Mouse (Mus musculus) testis, adult 2 months (tissue): ENCODE measurements around the gene Jak1. TPM values are rescaled to one million over a fixed set of nuclear protein-coding genes. Genes with fewer than 3 reads are reported as not detected.
A peak's percentile ranks its signal among the peaks of the same experiment; 100 is the strongest.

Experiments used
- H3K27ac ChIP-seq: fragments of 200-500 bp; 2 replicates; pipeline ENCODE4 v1.5.1; 2012; ENCODE audit warnings: low read depth, low read length; ENCODE audit not compliant: control insufficient read depth, insufficient read depth
- H3K27me3 ChIP-seq: fragments of 200-500 bp; 2 replicates; pipeline ENCODE4 v1.6.1; 2012; ENCODE audit warnings: mild to moderate bottlenecking, low read length, moderate library complexity; ENCODE audit not compliant: control insufficient read depth, insufficient read depth
- H3K36me3 ChIP-seq: fragments of 200-500 bp; 2 replicates; pipeline ENCODE4 v1.6.1; 2012; ENCODE audit warnings: mild to moderate bottlenecking, low read length; ENCODE audit not compliant: control insufficient read depth, insufficient read depth
- H3K4me1 ChIP-seq: fragments of 200-500 bp; 2 replicates; pipeline ENCODE4 v1.6.1; 2012; ENCODE audit warnings: low read length; ENCODE audit not compliant: control insufficient read depth, insufficient read depth
- H3K4me3 ChIP-seq: fragments of 200-500 bp; 2 replicates; pipeline ENCODE4 v1.5.1; 2012; ENCODE audit warnings: low read depth, mild to moderate bottlenecking, low read length, moderate library complexity, mixed read lengths; ENCODE audit not compliant: control insufficient read depth
- CTCF ChIP-seq: fragments of 200-500 bp; IDR thresholded peaks from 2 replicates; pipeline ENCODE4 v1.5.1; 2012; ENCODE audit warnings: low read depth, mild to moderate bottlenecking, inconsistent platforms, low read length, moderate library complexity; ENCODE audit not compliant: control insufficient read depth, insufficient read depth, insufficient replicate concordance
- POLR2A ChIP-seq: fragments of 200-500 bp; IDR thresholded peaks from 2 replicates; pipeline ENCODE4 v1.6.1; 2012; ENCODE audit warnings: low read depth, mild to moderate bottlenecking, inconsistent platforms, low read length, moderate library complexity; ENCODE audit not compliant: control insufficient read depth
- polyA plus RNA-seq: library from polyadenylated mRNA; depleted of rRNA; stranded (reverse); fragments of >200 nt; gene quantifications from 2 replicates; pipeline ENCODE4 v1.2.3, GENCODE M21; 2012

Jak1 gene
- polyA plus RNA-seq, 1 experiment = 11.8 TPM

- H3K4me1 ChIP-seq = peaks cover 14% of the 10 kb centered on the region
- H3K27me3 ChIP-seq = no peaks in the 10 kb centered on the region; the same call in 1 of the 2 replicates
- H3K36me3 ChIP-seq = no peaks in the 10 kb centered on the region
- TF ChIP-seq POLR2A (peak; percentile 59; the same call in 1 of the 2 replicates), CTCF (no peak)
- peak overlapping the region; percentile 84 for H3K4me3 ChIP-seq
- H3K27ac ChIP-seq = peak overlapping the region; percentile 78
Observed at GRCm38 (mm10) chr4:101292028-101292735, 27.1 kb upstream of the Jak1 start.

GRCm38 (mm10) chr4:101288292-101288691 is 23.2 kb upstream of the Jak1 start:
- TF ChIP-seq POLR2A (no peak), CTCF (no peak)
- H3K27me3 ChIP-seq = no peaks in the 10 kb centered on the region; the same call in 1 of the 2 replicates

GRCm38 (mm10) chr4:101286562-101286961 is 21.5 kb upstream of the Jak1 start:
- Histone ChIP-seq H3K4me1 (peaks cover 2% of the 10 kb centered on the region), H3K27me3 (no peaks in the 10 kb centered on the region), H3K27ac (no peak overlapping the region), H3K36me3 (no peaks in the 10 kb centered on the region), H3K4me3 (no peak overlapping the region)
- TF ChIP-seq CTCF = no peak
- TF ChIP-seq POLR2A = no peak

More at GRCm38 (mm10) chr4:101288292-101288691, 23.2 kb upstream of the Jak1 start:
- Histone ChIP-seq H3K27ac (no peak overlapping the region), H3K36me3 (no peaks in the 10 kb centered on the region), H3K4me3 (no peak overlapping the region), H3K4me1 (peaks cover 14% of the 10 kb centered on the region)

GRCm38 (mm10) chr4:101285906-101286432 is 20.9 kb upstream of the Jak1 start:
- TF ChIP-seq POLR2A (no peak), CTCF (no peak)
- Histone ChIP-seq H3K27me3 (no peaks in the 10 kb centered on the region), H3K4me3 (no peak overlapping the region), H3K27ac (no peak overlapping the region), H3K36me3 (no peaks in the 10 kb centered on the region), H3K4me1 (peaks cover 2% of the 10 kb centered on the region)

- Histone ChIP-seq H3K27me3 (no peaks in the 10 kb centered on the region), H3K36me3 (no peaks in the 10 kb centered on the region), H3K4me1 (peaks cover 2% of the 10 kb centered on the region), H3K4me3 (no peak overlapping the region), H3K27ac (no peak overlapping the region)
- TF ChIP-seq CTCF (no peak), POLR2A (no peak)
Observed at GRCm38 (mm10) chr4:101283938-101284337, 18.9 kb upstream of the Jak1 start.

GRCm38 (mm10) chr4:101282237-101282636 is 17.2 kb upstream of the Jak1 start:
- Histone ChIP-seq H3K4me1 (peaks cover 2% of the 10 kb centered on the region), H3K27me3 (no peaks in the 10 kb centered on the region), H3K36me3 (no peaks in the 10 kb centered on the region), H3K4me3 (no peak overlapping the region), H3K27ac (no peak overlapping the region)
- TF ChIP-seq CTCF = no peak
- TF ChIP-seq POLR2A = no peak

GRCm38 (mm10) chr4:101280119-101280518 is 15.0 kb upstream of the Jak1 start:
- Histone ChIP-seq H3K36me3 (no peaks in the 10 kb centered on the region), H3K4me3 (no peak overlapping the region), H3K27me3 (no peaks in the 10 kb centered on the region), H3K27ac (no peak overlapping the region), H3K4me1 (peaks cover 2% of the 10 kb centered on the region)
- TF ChIP-seq POLR2A (no peak), CTCF (no peak)
